Mouse (Mus musculus): Measurements from ENCODE around the gene Myo1b. TPM values are rescaled to one million over a fixed set of nuclear protein-coding genes. Genes with fewer than 3 reads are reported as not detected.

The Myo1b gene
- polyA plus RNA-seq, 1 experiment from 2014 or later, result 68.3 TPM

GRCm38 (mm10) chr1:51710831-51711230 is 205.0 kb downstream of the Myo1b start:
- no peaks in the 10 kb centered on the region for H3K9me3 ChIP-seq (ENCODE audit: low read length)

DNA sequence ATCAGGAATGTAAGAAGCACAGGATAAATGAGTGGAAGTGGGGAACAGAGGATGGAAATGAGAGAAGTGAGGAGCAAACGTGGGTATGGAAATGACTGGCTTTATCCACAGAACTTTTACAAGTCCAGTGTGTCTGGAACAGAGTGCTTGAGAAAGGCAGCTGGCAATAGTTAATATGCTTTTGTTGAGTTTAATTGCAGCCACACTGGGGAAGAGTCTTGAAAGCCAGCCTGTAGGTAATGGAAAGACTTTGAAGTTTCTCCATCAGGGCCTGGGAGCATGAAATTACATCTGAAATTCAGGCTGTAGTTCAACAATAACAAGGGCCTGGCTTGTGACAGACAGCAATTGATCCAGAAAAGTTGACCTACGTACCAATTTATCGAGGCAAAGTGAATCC is 209.8 kb downstream of the Myo1b start:
- H3K4me1 ChIP-seq (ENCODE audit: insufficient read depth, low read length), result no peaks in the 10 kb centered on the region
- H3K36me3 ChIP-seq (ENCODE audit: insufficient read depth, low read length), result no peaks in the 10 kb centered on the region
- no peak overlapping the region for H3K27ac ChIP-seq (ENCODE audit: low read length)
- 82% methylated on average over 3 of the region's 3 CpGs for WGBS
- no peak overlapping the region for H3K4me2 ChIP-seq (replicated peaks; ENCODE audit: low read depth, low read length)
- no peak overlapping the region for H3K9ac ChIP-seq (replicated peaks; ENCODE audit: low read length)
- no peak for ATAC-seq (ENCODE audit: low FRiP score, low TSS enrichment)
- H3K4me3 ChIP-seq (ENCODE audit: low read length), result no peak overlapping the region
- H3K27me3 ChIP-seq (ENCODE audit: insufficient read depth, low read length), result no peaks in the 10 kb centered on the region
- H3K9me3 ChIP-seq (ENCODE audit: low read length), result no peaks in the 10 kb centered on the region

More at GRCm38 (mm10) chr1:51710831-51711230, 205.0 kb downstream of the Myo1b start:
- H3K9ac ChIP-seq (replicated peaks; ENCODE audit: low read length), result no peak overlapping the region
- ATAC-seq (ENCODE audit: low FRiP score, low TSS enrichment), result no peak
- H3K4me3 ChIP-seq (ENCODE audit: low read length), result no peak overlapping the region
- WGBS, result 87% methylated on average over 2 of the region's 2 CpGs
- no peaks in the 10 kb centered on the region for H3K4me1 ChIP-seq (ENCODE audit: insufficient read depth, low read length)
- no peak overlapping the region for H3K4me2 ChIP-seq (replicated peaks; ENCODE audit: low read depth, low read length)
- no peaks in the 10 kb centered on the region for H3K36me3 ChIP-seq (ENCODE audit: insufficient read depth, low read length)
- no peak overlapping the region for H3K27ac ChIP-seq (ENCODE audit: low read length)
- H3K27me3 ChIP-seq (ENCODE audit: insufficient read depth, low read length), result no peaks in the 10 kb centered on the region

DNA sequence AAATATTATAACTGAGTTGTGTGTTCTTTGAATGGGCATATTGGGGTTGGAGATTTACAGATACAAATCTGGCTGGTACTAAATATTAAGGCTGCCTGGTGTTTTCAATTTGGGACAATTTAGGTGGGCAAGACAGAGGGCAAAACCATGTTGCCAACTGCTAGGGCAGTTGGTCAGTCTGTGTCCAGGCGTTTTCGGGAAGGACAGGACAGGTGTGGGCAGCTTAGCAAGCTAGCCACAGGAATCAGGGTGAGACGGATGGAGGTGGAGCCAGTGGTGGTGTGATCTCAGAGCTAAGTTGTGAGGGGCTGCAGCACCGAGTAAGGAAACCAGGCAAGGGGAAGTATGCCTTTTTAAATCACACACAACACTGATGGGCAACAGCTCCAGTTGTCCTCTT is 211.3 kb downstream of the Myo1b start:
- Histone ChIP-seq H3K36me3 (ENCODE audit: insufficient read depth, low read length) (no peaks in the 10 kb centered on the region), H3K4me1 (ENCODE audit: insufficient read depth, low read length) (no peaks in the 10 kb centered on the region), H3K9ac (replicated peaks; ENCODE audit: low read length) (no peak overlapping the region), H3K9me3 (ENCODE audit: low read length) (no peaks in the 10 kb centered on the region), H3K4me2 (replicated peaks; ENCODE audit: low read depth, low read length) (no peak overlapping the region), H3K27me3 (ENCODE audit: insufficient read depth, low read length) (no peaks in the 10 kb centered on the region), H3K27ac (ENCODE audit: low read length) (no peak overlapping the region), H3K4me3 (ENCODE audit: low read length) (no peak overlapping the region)
- WGBS, result 84% methylated on average over 4 of the region's 4 CpGs
- no peak for ATAC-seq (ENCODE audit: low FRiP score, low TSS enrichment)

Other genes starting within 250 kb of the Myo1b start
- 1.2 and 1.7 TPM in 2 replicates for gene Stat4, start 71.1 kb upstream of the Myo1b start, polyA plus RNA-seq (2015; fragmentation: Nextera tagmentation; extraction: Ambion mirVana)
- gene Stat1, start 203.4 kb upstream of the Myo1b start, polyA plus RNA-seq (2015; fragmentation: Nextera tagmentation; extraction: Ambion mirVana), result 18.6 and 21.5 TPM in 2 replicates

Measured in kidney, embryonic 16.5 days (tissue).